Mouse (Mus musculus) lung, postnatal 0 days (tissue): ENCODE data around the gene March4.

Source experiments
- CTCF ChIP-seq: IDR thresholded peaks from 2 replicates; pipeline ENCODE4 v1.5.1; 2016; ENCODE audit warnings: antibody characterized with exemption, mild to moderate bottlenecking
- EP300 ChIP-seq: IDR thresholded peaks from 2 replicates; pipeline ENCODE4 v1.6.1; 2016; ENCODE audit warnings: antibody characterized with exemption, mild to moderate bottlenecking, control low read depth

DNA sequence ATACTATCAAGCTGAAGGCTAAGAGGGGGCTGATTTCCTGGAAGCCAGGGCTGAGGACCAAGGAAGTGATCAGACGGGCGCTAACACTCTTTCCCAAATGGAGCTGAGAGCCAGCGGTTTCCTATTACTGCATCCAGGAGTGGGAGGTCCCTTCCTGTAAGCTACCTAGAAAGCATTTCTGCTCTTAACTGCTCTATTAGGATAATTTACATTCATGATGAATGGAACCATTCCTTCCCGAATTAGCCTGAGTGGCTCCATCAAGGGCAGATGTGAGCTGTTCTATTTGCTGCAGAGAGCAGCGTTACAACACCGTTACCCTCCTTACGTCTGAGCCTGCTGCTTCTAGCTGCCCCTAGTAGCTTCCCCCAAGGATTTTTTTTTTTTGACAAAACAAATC is 37.3 kb upstream of the March4 start:
- TF ChIP-seq EP300 (no peak), CTCF (no peak)
